Mouse (Mus musculus): ENCODE measurements around the gene Stil. TPM values are rescaled to one million over a fixed set of nuclear protein-coding genes. Genes with fewer than 3 reads are reported as not detected.

The Stil gene
- total and polyA plus RNA-seq, 3 experiments = 0.08 to 0.36 TPM; not detected in 1

DNA sequence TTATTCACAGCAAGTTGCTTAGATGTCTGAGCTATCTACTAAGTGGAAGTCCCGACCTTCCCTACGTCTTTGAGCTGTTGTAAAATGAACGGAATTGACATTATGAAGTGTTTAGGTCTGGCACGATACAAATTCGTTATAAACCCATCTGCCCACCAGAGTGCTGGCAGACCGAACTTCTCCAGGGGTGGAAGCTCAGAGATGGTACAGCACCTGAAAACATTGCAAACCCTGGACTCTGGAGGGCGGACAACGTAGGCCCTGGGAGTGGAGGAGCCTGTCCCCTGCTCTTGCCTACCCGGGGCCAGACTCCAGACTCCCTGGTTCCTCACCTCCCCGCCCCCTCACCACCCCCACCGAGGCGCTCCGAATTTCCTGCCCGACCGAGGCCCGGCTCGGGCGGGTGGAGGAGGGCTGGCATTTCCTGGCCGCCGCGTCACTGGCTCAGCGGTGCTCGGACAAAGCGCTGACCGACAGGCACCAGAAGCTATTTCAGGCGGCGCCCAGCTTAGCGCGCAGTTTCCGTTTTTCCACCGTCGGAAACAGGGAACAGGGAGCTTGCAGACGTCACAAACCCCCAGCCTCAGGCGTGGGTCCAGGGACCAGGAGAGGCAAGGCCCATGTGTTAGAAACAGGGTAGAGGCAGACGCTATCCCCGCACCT lies 52.5 kb downstream of the Stil start:
- Histone ChIP-seq H3K4me1 (ENCODE audit: control insufficient read depth, insufficient read depth, low read length) (peaks cover 8% of the 10 kb centered on the region), H3K27ac (peak overlapping the region; percentile 91), H3K79me2 (replicated peaks; ENCODE audit: control insufficient read depth, insufficient read depth, low read length) (no peaks in the 10 kb centered on the region), H3K9ac (ENCODE audit: low read depth, low read length) (peak overlapping the region; percentile 51), H3K27me3 (ENCODE audit: control insufficient read depth, insufficient read depth, low read length) (peaks cover 10% of the 10 kb centered on the region), H3K4me3 (peak overlapping the region; percentile 45), H3K36me3 (ENCODE audit: control insufficient read depth, insufficient read depth, low read length) (no peaks in the 10 kb centered on the region)
- no peak for TF ChIP-seq CTCF (IDR thresholded peaks at IDR 0.05)
- TF ChIP-seq POLR2A (IDR thresholded peaks at IDR 0.05; ENCODE audit: insufficient read depth, low read depth, low read length) = peak; percentile 76
- 0 out of 2 replicates have a peak, but pooled peaks have one; percentile 31 for TF ChIP-seq EP300 (IDR thresholded peaks at IDR 0.05; ENCODE audit: insufficient read depth, low read depth, low read length)
- DNase-seq = peak; percentile 81 to 87
- intact Hi-C loops (cut with DNase I) = no loop called here
- 3% methylated on average over 36 of the region's 36 CpGs for WGBS

DNA sequence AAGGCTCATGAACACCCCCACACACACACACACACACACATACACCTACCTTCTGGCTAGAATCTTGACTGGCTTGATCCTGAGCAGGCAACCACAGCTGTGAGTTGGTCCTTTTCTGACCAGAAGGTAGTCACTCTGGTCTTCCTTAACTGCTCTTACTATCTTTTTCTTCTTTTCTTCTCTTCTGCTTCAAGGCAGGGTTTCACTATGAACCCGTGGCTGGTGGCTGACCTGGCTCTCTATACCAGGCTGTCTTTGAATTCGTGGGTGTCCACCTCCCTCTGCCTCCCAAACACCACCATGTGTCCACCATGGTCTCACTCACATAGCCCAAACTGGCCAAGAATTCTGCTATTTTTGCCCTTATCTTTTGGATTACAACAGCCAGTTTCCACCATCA lies 55.1 kb downstream of the Stil start:
- intact Hi-C loops (cut with DNase I) = loop anchor here (5.0 kb wide), 1 partner anchor 148 kb away; the partner anchor contains the start of gene Foxd2

GRCm38 (mm10) chr4:115055691-115056090 lies 55.7 kb downstream of the Stil start:
- intact Hi-C loops (cut with DNase I) = loop anchor here (5.0 kb wide), 1 partner anchor 148 kb away; the partner anchor contains the start of gene Foxd2
- H3K36me3 ChIP-seq (ENCODE audit: control insufficient read depth, insufficient read depth, low read length) = no peaks in the 10 kb centered on the region
- H3K9ac ChIP-seq (ENCODE audit: low read depth, low read length) = no peak overlapping the region
- H3K4me1 ChIP-seq (ENCODE audit: control insufficient read depth, insufficient read depth, low read length) = peaks cover 6% of the 10 kb centered on the region
- TF ChIP-seq CTCF (IDR thresholded peaks at IDR 0.05) (no peak), POLR2A (IDR thresholded peaks at IDR 0.05; ENCODE audit: insufficient read depth, low read depth, low read length) (no peak), EP300 (IDR thresholded peaks at IDR 0.05; ENCODE audit: insufficient read depth, low read depth, low read length) (no peak)
- no peaks in the 10 kb centered on the region for H3K79me2 ChIP-seq (replicated peaks; ENCODE audit: control insufficient read depth, insufficient read depth, low read length)
- WGBS = 53% methylated on average over 3 of the region's 3 CpGs
- peaks cover 15% of the 10 kb centered on the region for H3K27me3 ChIP-seq (ENCODE audit: control insufficient read depth, insufficient read depth, low read length)
- no peak for DNase-seq
- H3K4me3 ChIP-seq = no peak overlapping the region
- H3K27ac ChIP-seq = peak overlapping the region; percentile 95

More for the DNA sequence above, 55.1 kb downstream of the Stil start:
- no peak for DNase-seq
- peaks cover 15% of the 10 kb centered on the region for H3K27me3 ChIP-seq (ENCODE audit: control insufficient read depth, insufficient read depth, low read length)
- peaks cover 6% of the 10 kb centered on the region for H3K4me1 ChIP-seq (ENCODE audit: control insufficient read depth, insufficient read depth, low read length)
- TF ChIP-seq EP300 (IDR thresholded peaks at IDR 0.05; ENCODE audit: insufficient read depth, low read depth, low read length) = no peak
- no peak for TF ChIP-seq CTCF (IDR thresholded peaks at IDR 0.05)
- TF ChIP-seq POLR2A (IDR thresholded peaks at IDR 0.05; ENCODE audit: insufficient read depth, low read depth, low read length) = no peak
- no peaks in the 10 kb centered on the region for H3K79me2 ChIP-seq (replicated peaks; ENCODE audit: control insufficient read depth, insufficient read depth, low read length)
- H3K4me3 ChIP-seq = no peak overlapping the region
- H3K9ac ChIP-seq (ENCODE audit: low read depth, low read length) = no peak overlapping the region
- H3K27ac ChIP-seq = no peak overlapping the region
- H3K36me3 ChIP-seq (ENCODE audit: control insufficient read depth, insufficient read depth, low read length) = no peaks in the 10 kb centered on the region
- 63% methylated on average over 2 of the region's 2 CpGs for WGBS

- H3K36me3 ChIP-seq (ENCODE audit: control insufficient read depth, insufficient read depth, low read length) = no peaks in the 10 kb centered on the region
- peak within 1 kb of the TSS; percentile 87 for H3K9ac ChIP-seq (ENCODE audit: low read depth, low read length)
- peak; percentile 81 to 82 for DNase-seq
- no peaks in the 10 kb centered on the region for H3K79me2 ChIP-seq (replicated peaks; ENCODE audit: control insufficient read depth, insufficient read depth, low read length)
- peak within 1 kb of the TSS; percentile 95 for H3K27ac ChIP-seq
- intact Hi-C loops (cut with DNase I) = loop anchor here (5.0 kb wide), 1 partner anchor 149 kb away; the partner anchor contains the start of gene Foxd2
- H3K4me3 ChIP-seq = peak within 1 kb of the TSS; percentile 65
- under 1% methylated on average over 60 of the region's 60 CpGs for WGBS
- peaks cover 13% of the 10 kb centered on the region for H3K27me3 ChIP-seq (ENCODE audit: control insufficient read depth, insufficient read depth, low read length)
- TF ChIP-seq POLR2A (IDR thresholded peaks at IDR 0.05; ENCODE audit: insufficient read depth, low read depth, low read length) = peak; percentile 62; the same call in 1 of the 2 replicates
- TF ChIP-seq CTCF (IDR thresholded peaks at IDR 0.05) = no peak
- peaks cover 6% of the 10 kb centered on the region for H3K4me1 ChIP-seq (ENCODE audit: control insufficient read depth, insufficient read depth, low read length)
Observed at GRCm38 (mm10) chr4:115056371-115056920, 56.5 kb downstream of the Stil start, which contains the start of gene Tal1. Gene Tal1, plus strand, starts transcription at chr4:115056426.

GRCm38 (mm10) chr4:115056921-115057673 lies 57.1 kb downstream of the Stil start:
- TF ChIP-seq CTCF (IDR thresholded peaks at IDR 0.05) (no peak), POLR2A (IDR thresholded peaks at IDR 0.05; ENCODE audit: insufficient read depth, low read depth, low read length) (peak; percentile 66), EP300 (IDR thresholded peaks at IDR 0.05; ENCODE audit: insufficient read depth, low read depth, low read length) (0 out of 2 replicates have a peak, but pooled peaks have one; percentile 12)
- WGBS = 2% methylated on average over 47 of the region's 48 CpGs
- intact Hi-C loops (cut with DNase I) = loop anchor here (5.0 kb wide), 1 partner anchor 150 kb away; the partner anchor contains the start of gene Foxd2
- peaks cover 13% of the 10 kb centered on the region for H3K27me3 ChIP-seq (ENCODE audit: control insufficient read depth, insufficient read depth, low read length)
- no peaks in the 10 kb centered on the region for H3K79me2 ChIP-seq (replicated peaks; ENCODE audit: control insufficient read depth, insufficient read depth, low read length)
- peak overlapping the region; percentile 65 for H3K4me3 ChIP-seq
- H3K9ac ChIP-seq (ENCODE audit: low read depth, low read length) = peak overlapping the region; percentile 87
- DNase-seq = peak in 1 of 2 experiments; percentile 74
- peak overlapping the region; percentile 95 for H3K27ac ChIP-seq
- no peaks in the 10 kb centered on the region for H3K36me3 ChIP-seq (ENCODE audit: control insufficient read depth, insufficient read depth, low read length)
- H3K4me1 ChIP-seq (ENCODE audit: control insufficient read depth, insufficient read depth, low read length) = peaks cover 5% of the 10 kb centered on the region
